Mouse (Mus musculus) 3T3-L1 (cell line): ENCODE data around the gene Nkapl.

Source experiments
- DNase-seq: peaks from one replicate; pipeline ENCODE4 v3.0.0-alpha.2; 2015; ENCODE audit warnings: low read depth, low spot score

The Nkapl gene

DNA sequence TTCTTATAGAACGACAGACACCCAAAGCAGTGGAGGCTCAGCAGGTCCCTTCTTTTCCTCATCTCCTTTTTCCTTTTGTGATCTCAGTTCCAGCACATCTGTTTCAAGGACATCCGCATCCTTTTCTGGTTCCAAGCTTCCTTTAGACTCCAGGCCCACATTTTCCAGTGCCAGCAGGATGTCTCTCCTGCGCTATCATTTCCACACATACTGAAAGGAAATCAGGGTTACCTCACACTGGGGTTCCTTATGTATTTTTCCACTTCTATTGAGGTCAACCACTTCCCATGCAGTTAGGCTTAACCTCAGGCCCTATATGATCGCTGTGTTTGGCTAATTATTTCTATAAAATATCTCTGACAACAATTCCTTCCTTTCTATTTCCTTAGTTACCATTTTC lies 32.8 kb downstream of the Nkapl start:
- no peak for DNase-seq

DNA sequence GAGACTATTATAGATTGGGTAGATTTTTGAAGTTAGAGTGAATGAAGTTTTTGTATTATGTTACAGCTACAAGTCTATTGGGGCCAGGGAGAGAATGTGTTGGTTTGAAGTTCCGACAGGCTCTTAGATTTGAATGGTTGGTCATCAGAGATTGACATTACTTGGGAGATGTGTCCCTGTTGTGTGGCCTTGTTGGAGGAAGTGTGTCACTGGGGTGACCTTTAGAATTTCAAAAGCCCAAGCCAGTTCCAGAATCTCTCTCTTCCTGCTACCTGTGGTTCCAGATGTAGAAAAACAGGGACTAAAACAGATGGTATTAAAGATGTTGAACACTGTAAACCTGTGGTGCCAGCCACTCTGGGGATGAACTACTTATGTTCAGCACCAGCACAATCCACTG lies 40.7 kb downstream of the Nkapl start:
- DNase-seq = no peak

DNA sequence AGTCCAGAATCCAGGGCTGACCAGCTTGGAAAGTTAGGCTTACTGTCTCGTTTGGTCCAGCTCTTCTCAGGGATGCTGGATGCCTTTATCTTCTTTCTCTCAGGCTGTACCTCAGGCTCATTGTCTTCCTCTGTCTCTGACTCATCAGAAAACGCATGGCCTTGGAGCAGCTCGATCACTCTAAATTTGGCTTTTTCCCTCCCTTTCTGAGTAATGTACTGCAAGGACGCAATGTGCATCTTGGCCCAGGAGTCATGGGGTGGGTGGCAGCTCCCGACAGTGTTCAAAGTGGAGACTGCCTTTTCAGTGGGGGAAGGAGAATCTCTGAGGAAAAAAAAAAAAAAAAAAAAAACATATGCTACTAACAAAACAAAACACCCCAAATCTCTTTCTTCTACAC lies 45.0 kb downstream of the Nkapl start:
- DNase-seq = no peak

DNA sequence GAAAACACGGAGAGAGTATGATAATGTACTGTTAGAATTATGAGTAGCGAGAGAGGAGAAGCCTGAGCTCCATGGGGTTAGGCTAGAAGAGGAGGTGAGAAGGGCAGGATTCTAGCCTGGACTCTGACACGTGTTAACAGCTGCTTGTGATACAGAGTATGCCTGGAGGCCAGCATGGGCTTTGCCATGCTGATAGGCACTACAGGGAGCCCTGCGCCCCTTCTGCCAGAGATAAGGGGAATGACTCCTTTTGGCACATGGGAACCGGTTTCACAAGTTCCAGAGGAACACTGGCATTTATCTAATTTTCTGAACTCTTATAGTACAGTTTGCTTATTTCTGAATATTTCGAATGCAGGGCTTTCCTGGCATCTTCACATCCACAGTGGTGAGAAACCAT lies 49.4 kb downstream of the Nkapl start:
- no peak for DNase-seq

DNA sequence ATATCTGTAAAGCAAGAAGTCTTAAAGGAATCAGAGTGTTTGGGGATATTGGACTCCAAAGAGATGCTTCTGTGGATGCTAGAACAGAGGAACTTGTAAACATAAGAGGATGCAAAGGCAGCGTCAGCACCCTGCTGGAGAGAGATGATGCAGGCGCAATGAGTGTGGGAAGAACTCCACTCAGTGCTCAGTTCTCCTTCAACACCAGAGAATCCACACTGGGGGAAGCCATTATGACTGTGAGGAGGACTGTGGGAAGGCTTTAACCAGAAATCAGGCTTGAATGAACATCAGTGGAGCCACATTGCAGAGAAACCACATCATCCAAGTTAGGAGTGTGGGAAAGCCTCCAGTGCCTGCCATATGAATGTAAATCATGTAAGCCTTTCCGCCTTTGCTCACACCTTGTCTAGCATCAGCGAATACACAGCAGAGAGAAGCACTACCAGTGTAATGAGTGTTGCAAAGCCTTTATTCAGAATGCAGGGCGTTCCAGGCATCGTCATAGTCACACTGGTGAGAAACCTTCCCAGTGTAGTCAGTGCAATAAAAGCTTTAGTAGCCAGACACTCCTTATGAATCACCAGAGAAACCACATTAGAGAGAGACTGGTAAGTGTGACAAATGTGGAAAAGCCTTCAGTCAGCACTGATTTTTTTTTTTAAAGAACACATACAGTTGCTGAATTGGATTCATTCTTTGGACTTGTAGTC lies 50.9 kb downstream of the Nkapl start:
- DNase-seq = peak; percentile 80
